Mouse (Mus musculus) liver, adult 2 months (tissue): Measurements from ENCODE around the gene Fen1. TPM values are rescaled to one million over a fixed set of nuclear protein-coding genes. Genes with fewer than 3 reads are reported as not detected.

Experiments used
- DNase-seq: peaks from one replicate; pipeline ENCODE4 v3.0.0-alpha.2; 2011; ENCODE audit warnings: low read depth, low spot score; ENCODE audit errors: extremely low read depth
- H3K27ac ChIP-seq: fragments of 200-500 bp; replicated peaks from 2 replicates; pipeline ENCODE4 v1.5.1; 2012; ENCODE audit warnings: low read depth, mild to moderate bottlenecking, control low read depth, inconsistent platforms, low read length; ENCODE audit not compliant: insufficient read depth
- H3K27me3 ChIP-seq: fragments of 200-500 bp; 2 replicates; pipeline ENCODE4 v1.6.1; 2012; ENCODE audit warnings: mild to moderate bottlenecking, moderate library complexity, low read length, inconsistent platforms; ENCODE audit not compliant: control insufficient read depth, insufficient read depth
- H3K36me3 ChIP-seq: fragments of 200-500 bp; 2 replicates; pipeline ENCODE4 v1.6.1; 2012; ENCODE audit warnings: low read length, inconsistent platforms; ENCODE audit not compliant: control insufficient read depth, insufficient read depth
- H3K4me1 ChIP-seq: fragments of 200-500 bp; 2 replicates; pipeline ENCODE4 v1.6.1; 2011; ENCODE audit warnings: low read length; ENCODE audit not compliant: control insufficient read depth, insufficient read depth
- H3K4me3 ChIP-seq: fragments of 200-500 bp; 2 replicates; pipeline ENCODE4 v1.5.1; 2011; ENCODE audit warnings: low read depth, mild to moderate bottlenecking, control low read depth, low read length, moderate library complexity; ENCODE audit not compliant: insufficient read depth
- H3K79me2 ChIP-seq: fragments of 200-500 bp; 2 replicates; pipeline ENCODE4 v1.6.1; 2012; ENCODE audit warnings: inconsistent platforms, mild to moderate bottlenecking, low read length, moderate library complexity; ENCODE audit not compliant: control insufficient read depth, insufficient read depth
- H3K9ac ChIP-seq: fragments of 200-500 bp; 2 replicates; pipeline ENCODE4 v1.6.1; 2012; ENCODE audit warnings: low read depth, mild to moderate bottlenecking, control low read depth, inconsistent platforms, low read length
- CTCF ChIP-seq: fragments of 200-500 bp; IDR thresholded peaks from 2 replicates; pipeline ENCODE4 v1.5.1; 2011; ENCODE audit warnings: low read depth, low read length, control low read depth
- POLR2A ChIP-seq: fragments of 200-500 bp; IDR thresholded peaks from 2 replicates; pipeline ENCODE4 v1.6.1; 2011; ENCODE audit warnings: low read length, control low read depth; ENCODE audit not compliant: insufficient read depth; ENCODE audit errors: extremely low read depth
- WGBS: fragments of 180-500 bp; shearing (Covaris S2); methylation state at CpG from one replicate; pipeline ENCODE4 v1.1.7; 2018; 5-methylcytosine and 5-hydroxymethylcytosine counted together
- polyA plus RNA-seq: library from polyadenylated mRNA; depleted of rRNA; stranded (reverse); fragments of >200 nt; gene quantifications from 2 replicates; pipeline ENCODE4 v1.2.3, GENCODE M21; 2012; rRNA removed
- total RNA-seq: library from RNA; depleted of rRNA; stranded (reverse); fragments of >200 nt; gene quantifications from 2 replicates; pipeline ENCODE4 v1.2.3, GENCODE M21; 2014; rRNA removed

The Fen1 gene
- total and polyA plus RNA-seq, 2 experiments, result 2.5 to 3.0 TPM

GRCm38 (mm10) chr19:10163896-10164295, 40.1 kb downstream of the Fen1 start:
- H3K4me1 ChIP-seq, result peaks cover 17% of the 10 kb centered on the region
- H3K27me3 ChIP-seq, result no peaks in the 10 kb centered on the region
- DNase-seq, result no peak
- H3K79me2 ChIP-seq, result no peaks in the 10 kb centered on the region
- H3K27ac ChIP-seq, result no peak overlapping the region
- no peak overlapping the region for H3K4me3 ChIP-seq
- no peak overlapping the region for H3K9ac ChIP-seq
- TF ChIP-seq CTCF, result no peak
- no peak for TF ChIP-seq POLR2A
- WGBS, result 69% methylated on average over 3 of the region's 3 CpGs
- H3K36me3 ChIP-seq, result no peaks in the 10 kb centered on the region

GRCm38 (mm10) chr19:10157725-10158124, 46.2 kb downstream of the Fen1 start:
- DNase-seq, result no peak
- H3K9ac ChIP-seq, result no peak overlapping the region
- no peaks in the 10 kb centered on the region for H3K36me3 ChIP-seq
- no peak overlapping the region for H3K4me3 ChIP-seq
- 96% methylated on average over 2 of the region's 2 CpGs for WGBS
- no peaks in the 10 kb centered on the region for H3K4me1 ChIP-seq
- no peak overlapping the region for H3K27ac ChIP-seq
- no peaks in the 10 kb centered on the region for H3K27me3 ChIP-seq
- H3K79me2 ChIP-seq, result no peaks in the 10 kb centered on the region
- TF ChIP-seq CTCF, result no peak
- TF ChIP-seq POLR2A, result no peak

- Histone ChIP-seq H3K4me3 (no peak overlapping the region; the same call in 1 of the 2 replicates), H3K4me1 (peaks cover 6% of the 10 kb centered on the region; the same call in 1 of the 2 replicates), H3K27ac (peak overlapping the region; percentile 84), H3K27me3 (no peaks in the 10 kb centered on the region), H3K9ac (peak overlapping the region; percentile 74), H3K36me3 (no peaks in the 10 kb centered on the region), H3K79me2 (no peaks in the 10 kb centered on the region)
- DNase-seq, result peak; percentile 98
- 9% methylated on average over 3 of the region's 3 CpGs for WGBS
- no peak for TF ChIP-seq POLR2A
- no peak for TF ChIP-seq CTCF
These were observed 54.8 kb downstream of the Fen1 start for GRCm38 (mm10) chr19:10149189-10149588.

Other genes starting within 250 kb of the Fen1 start
- gene Fth1, start 223.6 kb downstream of the Fen1 start, total RNA-seq, result 1,154 and 1,241 TPM in 2 replicates
- gene Fth1, start 223.6 kb downstream of the Fen1 start, polyA plus RNA-seq, result 7,340 and 8,771 TPM in 2 replicates
- not detected in 2 replicates for gene Best1, start 202.5 kb downstream of the Fen1 start, total RNA-seq
- 0.05 TPM in 1 of 2 replicates, not detected in the other for gene Best1, start 202.5 kb downstream of the Fen1 start, polyA plus RNA-seq
- 3.1 and 4.0 TPM in 2 replicates for gene Rab3il1, start 202.5 kb downstream of the Fen1 start, total RNA-seq
- 3.1 and 3.8 TPM in 2 replicates for gene Rab3il1, start 202.5 kb downstream of the Fen1 start, polyA plus RNA-seq
- 1.4 and 2.8 TPM in 2 replicates for gene Fads3, start 162.6 kb downstream of the Fen1 start, total RNA-seq
- gene Fads3, start 162.6 kb downstream of the Fen1 start, polyA plus RNA-seq, result 4.8 TPM in 2 replicates
- gene Fads2, start 102.4 kb downstream of the Fen1 start, total RNA-seq, result 284 and 293 TPM in 2 replicates
- 586 and 618 TPM in 2 replicates for gene Fads2, start 102.4 kb downstream of the Fen1 start, polyA plus RNA-seq
- gene Fads1, start 21.3 kb downstream of the Fen1 start, total RNA-seq, result 238 and 300 TPM in 2 replicates
- 297 and 352 TPM in 2 replicates for gene Fads1, start 21.3 kb downstream of the Fen1 start, polyA plus RNA-seq
- gene Tmem258, start 155 bp downstream of the Fen1 start, total RNA-seq, result 41.1 and 63.0 TPM in 2 replicates
- 80.0 and 133 TPM in 2 replicates for gene Tmem258, start 155 bp downstream of the Fen1 start, polyA plus RNA-seq
- gene Myrf, start 36.6 kb upstream of the Fen1 start, total RNA-seq, result 3.0 and 5.3 TPM in 2 replicates
- gene Myrf, start 36.6 kb upstream of the Fen1 start, polyA plus RNA-seq, result 23.4 and 31.4 TPM in 2 replicates
- 0.18 and 0.40 TPM in 2 replicates for gene Dagla, start 100.7 kb upstream of the Fen1 start, total RNA-seq
- 0.63 and 0.93 TPM in 2 replicates for gene Dagla, start 100.7 kb upstream of the Fen1 start, polyA plus RNA-seq
- gene Syt7, start 184.9 kb upstream of the Fen1 start, total RNA-seq, result 0.28 and 0.34 TPM in 2 replicates
- 0.45 and 0.62 TPM in 2 replicates for gene Syt7, start 184.9 kb upstream of the Fen1 start, polyA plus RNA-seq